Mouse (Mus musculus): ENCODE results near the gene Igsf10. TPM values are rescaled to one million over a fixed set of nuclear protein-coding genes. Genes with fewer than 3 reads are reported as not detected.

The Igsf10 gene
- 1.7 and 1.9 TPM in 2 replicates for polyA plus RNA-seq (2015; fragmentation: Nextera tagmentation; extraction: Ambion mirVana)

GRCm38 (mm10) chr3:59344065-59344905 lies at the start of gene Igsf10:
Igsf10 (minus strand) TSS chr3:59344394.

Other genes with a start within 250 kb of the Igsf10 start
- gene Gpr171, start 242.6 kb downstream of the Igsf10 start, polyA plus RNA-seq (2015; fragmentation: Nextera tagmentation; extraction: Ambion mirVana), result 0.24 and 0.92 TPM in 2 replicates
- 5.2 and 10.4 TPM in 2 replicates for gene P2ry14, start 190.8 kb downstream of the Igsf10 start, polyA plus RNA-seq (2015; fragmentation: Nextera tagmentation; extraction: Ambion mirVana)
- 0.17 TPM in 1 of 2 replicates, not detected in the other for gene Gpr87, start 149.3 kb downstream of the Igsf10 start, polyA plus RNA-seq (2015; fragmentation: Nextera tagmentation; extraction: Ambion mirVana)
- gene P2ry13, start 133.5 kb downstream of the Igsf10 start, polyA plus RNA-seq (2015; fragmentation: Nextera tagmentation; extraction: Ambion mirVana), result 1.4 and 2.4 TPM in 2 replicates
- 5.9 and 7.7 TPM in 2 replicates for gene P2ry12, start 81.5 kb downstream of the Igsf10 start, polyA plus RNA-seq (2015; fragmentation: Nextera tagmentation; extraction: Ambion mirVana)